Mouse (Mus musculus): ENCODE results near the gene Tk2.
A peak's percentile ranks its signal among the peaks of the same experiment; 100 is the strongest.

Tk2 gene

DNA sequence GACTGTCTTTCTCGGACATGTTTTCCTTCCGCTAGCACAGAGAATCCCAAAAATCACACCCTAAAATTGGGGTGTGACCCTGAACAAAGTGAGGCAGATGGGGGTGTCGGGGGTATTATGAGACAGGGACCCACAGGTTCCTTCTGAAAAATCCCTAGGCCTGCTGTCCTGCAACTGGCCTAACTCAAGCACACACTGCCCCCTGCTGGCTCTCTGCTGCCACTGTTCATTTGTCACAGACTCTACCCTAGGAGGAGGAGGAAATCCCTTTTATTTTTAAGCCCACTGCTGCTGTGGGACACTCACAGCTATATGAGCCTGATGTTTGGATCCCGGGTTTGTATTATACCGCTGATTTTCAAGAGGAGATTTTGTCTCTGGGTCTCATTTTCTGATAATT, 28.6 kb downstream of the Tk2 start:
- DNase-seq (ENCODE audit: low read depth, low spot score), result peak; percentile 75

DNA sequence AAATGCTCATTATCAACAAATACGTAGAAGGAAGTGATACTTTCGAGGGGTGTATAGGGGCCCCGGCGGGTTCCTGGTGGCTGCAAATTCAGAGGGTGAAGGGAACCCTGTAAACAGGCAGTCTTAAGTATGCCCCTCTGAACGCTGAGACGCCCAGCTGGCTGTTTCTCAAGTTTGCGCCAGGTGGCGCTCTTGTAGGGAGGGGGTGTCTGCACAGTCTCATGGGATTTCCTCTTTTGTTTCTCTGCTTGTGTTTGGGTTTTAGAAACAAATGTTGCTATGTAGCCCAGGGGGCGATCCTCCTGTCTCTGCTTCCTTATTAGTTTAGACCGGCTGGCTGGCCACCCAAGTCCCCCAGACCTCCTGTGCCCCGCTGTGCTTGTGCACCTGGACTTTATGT, 29.3 kb downstream of the Tk2 start:
- peak; percentile 87 for DNase-seq (ENCODE audit: low read depth, low spot score)

DNA sequence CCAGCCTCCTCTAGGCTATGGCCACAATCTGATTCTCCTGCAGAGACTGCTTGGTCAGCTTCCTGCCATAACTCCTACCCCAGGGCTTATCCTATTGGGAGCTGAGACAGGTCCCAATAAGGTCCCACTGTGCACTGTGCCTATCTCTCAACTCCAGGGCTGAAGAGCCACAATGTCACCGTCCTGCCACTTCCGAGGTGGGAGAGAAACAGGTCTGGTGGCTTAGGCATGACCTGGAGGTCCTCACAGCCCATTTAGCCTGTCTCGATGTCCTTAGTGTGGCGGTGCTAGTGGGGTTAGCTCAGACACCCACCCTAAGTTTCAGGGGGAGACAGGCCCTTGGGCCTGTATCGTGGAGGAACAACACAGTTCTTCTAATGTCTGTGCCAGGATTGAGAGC, 30.8 kb downstream of the Tk2 start:
- DNase-seq (ENCODE audit: low read depth, low spot score), result no peak

DNA sequence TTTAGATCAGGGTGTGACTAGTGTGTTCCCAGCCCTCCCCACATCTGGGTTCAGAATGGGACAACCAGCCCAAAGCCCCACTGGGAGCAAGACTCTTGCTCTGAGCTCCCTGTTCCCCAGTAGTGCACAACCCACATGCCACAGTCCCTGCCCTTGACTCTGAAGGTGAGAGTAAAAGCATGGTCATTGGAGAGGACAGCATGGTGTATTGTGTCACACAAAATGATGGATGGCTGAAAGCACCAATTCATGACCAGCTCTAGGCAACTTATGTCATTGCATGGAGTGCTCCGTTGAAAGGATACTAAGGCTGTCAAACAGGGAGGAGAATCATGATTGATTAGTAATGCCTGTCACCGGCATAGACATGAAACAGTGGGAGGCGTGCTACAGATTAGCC, 43.1 kb downstream of the Tk2 start:
- DNase-seq (ENCODE audit: low read depth, low spot score), result no peak

DNA sequence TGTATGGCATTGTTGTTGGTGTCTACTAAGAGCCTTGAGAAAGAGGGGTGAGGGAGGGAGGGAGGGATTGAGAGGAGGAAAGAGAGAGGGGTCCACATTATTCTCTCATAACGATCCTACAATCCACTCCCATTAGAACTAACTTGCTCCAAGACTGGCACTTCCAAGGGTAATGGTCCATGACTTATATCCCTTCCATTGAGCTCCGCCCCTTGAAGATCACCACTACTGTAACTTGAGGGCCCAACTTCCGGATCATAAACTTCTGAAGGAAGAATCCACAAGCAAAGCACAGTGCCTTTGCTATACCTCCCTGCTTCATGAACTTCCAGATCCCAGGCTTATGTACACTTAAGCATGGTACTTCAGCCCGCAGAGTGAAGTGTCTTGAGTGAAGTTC, 46.0 kb downstream of the Tk2 start:
- DNase-seq (ENCODE audit: low read depth, low spot score), result no peak

DNA sequence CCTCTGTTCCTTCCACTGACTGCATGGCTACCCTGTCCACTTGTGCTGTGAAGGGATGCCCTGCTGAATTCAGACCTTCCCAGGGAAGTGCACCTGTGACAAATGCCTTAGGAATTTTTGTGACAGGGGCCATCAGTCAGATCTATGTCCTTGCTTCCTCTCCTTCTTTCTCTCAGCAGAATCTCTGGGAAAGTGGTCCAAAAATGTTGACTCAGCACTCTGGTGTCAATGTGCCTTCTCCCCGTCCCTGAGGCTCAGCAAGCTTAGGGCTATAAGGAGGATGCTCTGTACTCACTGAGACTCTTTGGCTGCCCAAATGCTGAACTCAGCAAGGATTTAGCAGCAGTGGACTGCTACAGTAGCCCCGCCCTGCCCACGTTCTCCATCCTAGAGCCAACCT, 46.7 kb downstream of the Tk2 start:
- DNase-seq (ENCODE audit: low read depth, low spot score), result no peak

DNA sequence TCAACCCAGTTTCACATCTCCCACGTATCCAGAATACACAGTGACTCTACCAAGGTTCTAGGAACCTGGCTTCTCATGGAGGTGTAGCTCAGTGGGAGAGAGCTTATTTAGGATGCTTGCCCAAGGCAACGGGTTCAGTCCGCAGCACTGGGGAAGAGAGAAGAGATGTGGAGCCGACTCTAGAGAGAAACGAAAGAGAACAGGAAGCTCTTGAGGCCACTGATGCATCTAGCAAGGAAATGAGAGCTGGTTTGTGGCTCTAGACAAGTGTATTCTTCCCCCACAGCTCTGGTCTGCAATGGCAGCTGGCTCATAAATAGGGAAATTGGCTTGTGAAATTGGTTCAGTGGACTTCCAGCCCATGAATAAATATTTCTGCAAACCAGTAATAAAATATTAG, 48.6 kb downstream of the Tk2 start:
- DNase-seq (ENCODE audit: low read depth, low spot score), result peak; percentile 29

DNA sequence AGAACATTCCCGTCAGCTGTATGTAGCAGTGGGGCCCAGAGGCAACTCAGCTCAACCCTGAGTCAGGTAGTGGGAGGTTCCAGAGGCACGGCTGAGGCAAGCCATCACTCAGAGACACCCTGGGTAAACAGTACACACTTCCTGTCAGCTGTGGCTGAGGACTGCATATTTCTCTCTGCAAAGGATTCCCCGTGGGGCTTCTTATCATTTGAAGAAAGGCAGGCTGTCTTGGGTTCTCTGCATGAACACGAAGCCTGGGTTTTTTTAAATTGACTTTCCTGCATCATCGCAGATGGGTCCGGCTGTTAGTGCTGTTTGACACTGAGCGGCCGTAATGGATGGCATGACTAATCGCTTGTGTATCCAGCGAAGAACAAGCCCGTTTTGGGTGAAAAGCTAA, 56.9 kb downstream of the Tk2 start:
- peak; percentile 7 for DNase-seq (ENCODE audit: low read depth, low spot score)

DNA sequence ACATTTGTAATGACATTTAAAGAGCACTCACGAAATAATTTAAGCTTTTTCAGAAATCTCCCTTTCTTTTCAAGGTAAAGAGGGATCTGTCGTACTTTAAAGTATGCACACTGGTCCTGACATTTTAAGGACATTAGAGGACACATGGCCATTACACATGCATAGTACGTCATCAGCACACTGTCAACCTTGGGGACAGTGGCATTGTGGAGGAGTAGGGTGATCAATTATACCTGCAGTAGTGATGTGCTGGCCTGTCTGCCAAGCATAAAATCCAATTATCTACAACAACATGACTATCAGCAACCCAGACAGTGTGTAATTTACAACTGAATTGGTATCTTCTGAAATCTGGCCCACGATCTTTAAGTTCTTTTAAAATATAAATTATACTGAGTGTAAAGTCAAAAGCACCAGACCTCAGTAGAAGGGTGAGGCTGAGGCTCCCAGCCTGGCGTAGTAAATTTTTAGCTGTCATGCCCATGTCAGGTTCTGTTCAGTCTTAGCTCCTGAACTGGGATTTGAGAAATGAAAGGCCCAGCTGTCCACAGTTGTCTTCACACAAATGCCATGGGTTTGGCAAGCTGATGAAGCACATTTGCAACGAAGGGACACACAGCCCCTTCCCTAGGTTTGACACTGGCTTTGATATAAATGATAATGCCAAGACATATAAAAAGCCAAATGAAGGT, 57.4 kb downstream of the Tk2 start:
- DNase-seq (ENCODE audit: low read depth, low spot score), result no peak

DNA sequence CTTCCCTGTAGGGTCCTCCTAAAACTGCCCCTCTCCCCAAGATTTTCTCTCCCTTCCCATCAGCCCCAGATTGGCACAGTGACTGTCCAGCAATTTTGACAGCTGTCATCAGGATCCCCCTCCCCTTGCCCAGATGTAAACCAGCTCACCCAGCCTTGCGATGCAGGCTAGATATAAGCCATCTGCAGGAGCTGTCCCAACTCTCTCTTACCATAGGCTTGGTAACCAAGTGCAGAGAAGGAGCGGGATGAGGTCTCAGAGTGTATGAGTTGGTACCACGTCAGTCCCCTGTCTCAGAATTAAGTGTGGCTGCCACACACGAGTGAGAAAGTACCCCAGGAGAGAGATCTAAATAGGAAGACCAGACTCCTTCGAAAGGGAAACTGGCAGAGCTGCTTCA, 59.9 kb downstream of the Tk2 start:
- DNase-seq (ENCODE audit: low read depth, low spot score), result no peak

DNA sequence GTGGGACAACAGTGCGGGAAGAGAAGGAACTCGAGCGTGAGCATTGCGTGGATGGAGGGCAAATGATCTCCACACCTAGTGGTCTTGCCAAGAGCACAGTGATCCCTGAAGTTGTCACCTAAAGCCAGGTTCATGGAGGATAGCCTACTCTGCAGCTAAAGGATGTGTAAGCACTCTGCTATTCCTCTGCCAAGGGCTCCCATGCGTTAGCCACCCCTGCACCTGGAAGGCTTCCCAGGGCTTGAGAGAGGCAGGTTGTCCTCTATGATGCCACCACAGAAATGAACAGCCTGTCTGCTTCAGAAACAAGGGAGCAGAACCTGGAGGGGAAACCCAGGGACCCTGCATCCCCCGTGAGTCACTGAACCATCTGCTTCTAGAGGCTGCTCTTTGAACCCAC, 60.7 kb downstream of the Tk2 start:
- DNase-seq (ENCODE audit: low read depth, low spot score), result no peak

DNA sequence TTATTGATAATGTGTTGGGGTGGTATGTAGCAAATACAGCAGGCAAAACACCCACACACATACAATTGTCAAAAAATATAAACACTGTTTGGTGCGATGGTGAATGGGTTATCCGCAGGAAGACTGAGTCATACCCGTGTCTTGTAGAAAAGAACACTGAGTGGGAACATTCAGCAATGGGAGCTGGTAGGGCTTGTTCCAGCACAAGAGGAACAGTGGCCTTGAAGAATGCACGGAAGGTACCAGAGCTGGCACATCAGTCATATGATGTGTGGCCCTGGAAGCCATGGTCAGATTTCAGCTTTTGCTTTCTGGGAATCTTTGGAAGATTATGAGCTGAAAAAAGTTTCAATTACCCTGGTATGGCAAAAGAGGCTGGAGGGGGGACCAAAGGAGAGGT, 61.5 kb downstream of the Tk2 start:
- DNase-seq (ENCODE audit: low read depth, low spot score), result no peak

DNA sequence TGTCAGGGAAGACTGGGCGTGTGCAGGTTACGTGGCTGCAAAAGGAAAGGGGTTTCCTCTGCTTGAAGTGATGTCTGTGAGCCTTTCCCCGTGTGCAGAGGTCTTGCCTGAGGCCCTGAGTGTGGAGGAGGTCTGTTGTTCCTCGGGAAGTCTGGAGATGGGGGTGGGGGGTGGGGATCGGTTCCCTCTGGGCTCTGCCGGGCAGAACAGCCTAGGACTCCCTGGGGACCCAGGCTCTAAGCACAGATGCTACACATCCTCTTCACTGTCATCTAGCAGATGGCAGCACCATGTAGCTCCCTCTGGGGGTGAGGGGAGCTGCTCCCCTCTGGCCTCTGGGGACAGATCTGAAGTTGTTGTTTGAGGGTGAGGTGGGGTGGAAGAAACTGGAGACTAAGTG, 63.5 kb downstream of the Tk2 start:
- peak; percentile 7 for DNase-seq (ENCODE audit: low read depth, low spot score)

DNA sequence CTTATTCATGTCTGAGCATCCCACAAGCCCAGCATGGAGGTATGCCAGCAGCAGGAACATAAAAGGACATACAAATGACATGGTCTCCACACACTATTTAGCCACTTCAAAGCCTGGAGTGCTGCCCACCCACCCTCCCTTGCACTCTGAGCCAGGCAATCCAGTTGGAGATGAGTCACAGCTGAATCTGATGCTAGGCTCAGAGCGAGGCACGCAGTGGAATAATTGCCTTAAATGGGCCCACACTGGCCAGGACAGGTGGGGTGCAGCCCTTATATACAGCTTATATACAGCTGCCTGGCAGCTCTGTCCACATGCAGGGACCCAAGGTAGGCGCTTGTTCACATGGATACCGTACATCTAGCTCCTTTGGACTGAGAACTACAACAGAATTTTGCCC, 71.3 kb downstream of the Tk2 start:
- DNase-seq (ENCODE audit: low read depth, low spot score), result no peak
